Mouse (Mus musculus): ENCODE data around the gene Sox5.

Sox5 gene

GRCm38 (mm10) chr6:144781431-144782030 is at the start of gene Sox5:
TSS of gene Sox5 (minus strand) at chr6:144781977.
- DNase-seq (ENCODE audit: low spot score): peak; percentile 64

- DNase-seq (ENCODE audit: low spot score): no peak
Observed at GRCm38 (mm10) chr6:144825018-144825602, 43.3 kb upstream of the Sox5 start.

GRCm38 (mm10) chr6:144824153-144824552 is 42.4 kb upstream of the Sox5 start:
- no peak for DNase-seq (ENCODE audit: low spot score)

- DNase-seq (ENCODE audit: low spot score): no peak
Observed at GRCm38 (mm10) chr6:144822594-144822993, 40.8 kb upstream of the Sox5 start.

- no peak for DNase-seq (ENCODE audit: low spot score)
Observed at GRCm38 (mm10) chr6:144821019-144821418, 39.2 kb upstream of the Sox5 start.

- no peak for DNase-seq (ENCODE audit: low spot score)
Observed at GRCm38 (mm10) chr6:144818016-144818415, 36.2 kb upstream of the Sox5 start.

- no peak for DNase-seq (ENCODE audit: low spot score)
Observed at GRCm38 (mm10) chr6:144817329-144817932, 35.7 kb upstream of the Sox5 start.

- no peak for DNase-seq (ENCODE audit: low spot score)
Observed at GRCm38 (mm10) chr6:144815542-144815941, 33.8 kb upstream of the Sox5 start.

GRCm38 (mm10) chr6:144814931-144815364 is 33.2 kb upstream of the Sox5 start:
- DNase-seq (ENCODE audit: low spot score): no peak

GRCm38 (mm10) chr6:144804321-144804720 is 22.5 kb upstream of the Sox5 start:
- no peak for DNase-seq (ENCODE audit: low spot score)

GRCm38 (mm10) chr6:144803063-144803462 is 21.3 kb upstream of the Sox5 start:
- no peak for DNase-seq (ENCODE audit: low spot score)

- no peak for DNase-seq (ENCODE audit: low spot score)
Observed at GRCm38 (mm10) chr6:144794356-144794755, 12.6 kb upstream of the Sox5 start.

GRCm38 (mm10) chr6:144792871-144793270 is 11.1 kb upstream of the Sox5 start:
- no peak for DNase-seq (ENCODE audit: low spot score)

- DNase-seq (ENCODE audit: low spot score): no peak
Observed at GRCm38 (mm10) chr6:144783295-144783694, 1.5 kb upstream of the Sox5 start.

GRCm38 (mm10) chr6:144782866-144783265 is 1.1 kb upstream of the Sox5 start:
- DNase-seq (ENCODE audit: low spot score): no peak

- DNase-seq (ENCODE audit: low spot score): peak; percentile 32
Observed at GRCm38 (mm10) chr6:144782031-144782857, 467 bp upstream of the Sox5 start.

- DNase-seq (ENCODE audit: low spot score): no peak
Observed at GRCm38 (mm10) chr6:144780608-144781285, 1.0 kb downstream of the Sox5 start.

GRCm38 (mm10) chr6:144779945-144780607 is 1.7 kb downstream of the Sox5 start:
- no peak for DNase-seq (ENCODE audit: low spot score)

- no peak for DNase-seq (ENCODE audit: low spot score)
Observed at GRCm38 (mm10) chr6:144777356-144778035, 4.3 kb downstream of the Sox5 start.

- no peak for DNase-seq (ENCODE audit: low spot score)
Observed at GRCm38 (mm10) chr6:144773736-144774135, 8.0 kb downstream of the Sox5 start.

- DNase-seq (ENCODE audit: low spot score): no peak
Observed at GRCm38 (mm10) chr6:144772985-144773384, 8.8 kb downstream of the Sox5 start.

Data from ovary, adult 18-20 months (tissue).